Mouse (Mus musculus) MEL (cell line): ENCODE data around the gene Zdhhc16. TPM values are rescaled to one million over a fixed set of nuclear protein-coding genes. Genes with fewer than 3 reads are reported as not detected.

Source experiments
- DNase-seq: peaks from one replicate; pipeline ENCODE4 v3.0.0; 2011; ENCODE audit warnings: low read depth, low spot score
- H3K27ac ChIP-seq: 2 replicates; pipeline ENCODE4 v1.5.1; 2012; ENCODE audit warnings: low read depth, mild to moderate bottlenecking, control low read depth, low read length, moderate library complexity; ENCODE audit not compliant: control insufficient read depth
- H3K27me3 ChIP-seq, 2 experiments: fragments of 150-350 bp in 1 of 2; sonication (generic) in 1 of 2; 2 replicates each; pipeline ENCODE4 v1.6.1; 2012; ENCODE audit warnings: low read length in 2 of 2, mild to moderate bottlenecking in 2 of 2, improper control_type of control experiment in 1 of 2, moderate library complexity in 1 of 2; ENCODE audit not compliant: insufficient read depth in 2 of 2, control insufficient read depth in 1 of 2
- H3K36me3 ChIP-seq, 2 experiments: 2 replicates each; pipeline ENCODE4 v1.6.1; 2012 to 2014; ENCODE audit warnings: low read length in 2 of 2, improper control_type of control experiment in 1 of 2, inconsistent platforms in 1 of 2, mild to moderate bottlenecking in 1 of 2; ENCODE audit not compliant: insufficient read depth in 2 of 2, control insufficient read depth in 1 of 2
- H3K4me1 ChIP-seq, 2 experiments: fragments of 150-350 bp in 1 of 2; sonication (generic) in 1 of 2; 2 replicates each; pipeline ENCODE4 v1.6.1; 2012; ENCODE audit warnings: low read length in 2 of 2, improper control_type of control experiment in 1 of 2, mild to moderate bottlenecking in 1 of 2; ENCODE audit not compliant: insufficient read depth in 2 of 2, control insufficient read depth in 1 of 2
- H3K4me3 ChIP-seq, 2 experiments: fragments of 150-350 bp in 1 of 2; sonication (generic) in 1 of 2; 2 replicates each; pipeline ENCODE4 v1.5.1; 2012; ENCODE audit warnings: low read depth in 2 of 2, low read length in 2 of 2, mild to moderate bottlenecking in 2 of 2, moderate library complexity in 2 of 2, control low read depth in 1 of 2, improper control_type of control experiment in 1 of 2; ENCODE audit not compliant: control insufficient read depth in 1 of 2, insufficient read depth in 1 of 2
- H3K79me2 ChIP-seq: 2 replicates; pipeline ENCODE4 v1.6.1; 2012; ENCODE audit warnings: mild to moderate bottlenecking, low read length, moderate library complexity; ENCODE audit not compliant: control insufficient read depth, poor library complexity, insufficient read depth
- H3K9ac ChIP-seq: 2 replicates; pipeline ENCODE4 v1.6.1; 2012; ENCODE audit warnings: low read depth, mild to moderate bottlenecking, control low read depth, low read length, moderate library complexity; ENCODE audit not compliant: control insufficient read depth, poor library complexity, severe bottlenecking
- H3K9me3 ChIP-seq: fragments of 150-350 bp; sonication (generic); replicated peaks from 2 replicates; pipeline ENCODE4 v1.6.1; 2012; ENCODE audit warnings: mild to moderate bottlenecking, low read length, improper control_type of control experiment, moderate library complexity; ENCODE audit not compliant: insufficient read depth
- CHD1 ChIP-seq: IDR thresholded peaks from 2 replicates; pipeline ENCODE4 v1.6.1; 2012; ENCODE audit warnings: low read depth, mild to moderate bottlenecking, inconsistent platforms, low read length, improper control_type of control experiment
- CHD2 ChIP-seq: IDR thresholded peaks from 2 replicates; pipeline ENCODE4 v1.6.1; 2011; ENCODE audit warnings: low read length, improper control_type of control experiment
- CTCF ChIP-seq, 3 experiments: IDR thresholded peaks in 2 of 3; conservative IDR thresholded peaks in 1 of 3; 2 replicates each; pipeline ENCODE4 v1.5.1; 2011 to 2012; ENCODE audit warnings: low read length in 3 of 3, low read depth in 2 of 3, mild to moderate bottlenecking in 2 of 3, improper control_type of control experiment in 1 of 3, inconsistent platforms in 1 of 3, mixed read lengths in 1 of 3, moderate library complexity in 1 of 3; ENCODE audit not compliant: control insufficient read depth in 1 of 3, insufficient read depth in 1 of 3, poor library complexity in 1 of 3, severe bottlenecking in 1 of 3
- E2F4 ChIP-seq: IDR thresholded peaks from 2 replicates; pipeline ENCODE4 v1.6.1; 2011; ENCODE audit warnings: low read depth, low read length, improper control_type of control experiment, borderline replicate concordance
- EP300 ChIP-seq, 2 experiments: IDR thresholded peaks; 2 replicates each; pipeline ENCODE4 v1.6.1; 2011; ENCODE audit warnings: improper control_type of control experiment in 2 of 2, low read length in 2 of 2, low read depth in 1 of 2, mild to moderate bottlenecking in 1 of 2
- ETS1 ChIP-seq: IDR thresholded peaks from 2 replicates; pipeline ENCODE4 v1.6.1; 2012; ENCODE audit warnings: low read depth, mild to moderate bottlenecking, inconsistent platforms, low read length, improper control_type of control experiment, moderate library complexity
- GABPA ChIP-seq: IDR thresholded peaks from 2 replicates; pipeline ENCODE4 v1.6.1; 2012; ENCODE audit warnings: low read depth, mild to moderate bottlenecking, inconsistent platforms, low read length, improper control_type of control experiment, moderate library complexity
- GATA1 ChIP-seq: IDR thresholded peaks from 2 replicates; pipeline ENCODE4 v1.6.1; 2011; ENCODE audit warnings: low read depth, low read length, improper control_type of control experiment
- HCFC1 ChIP-seq: IDR thresholded peaks from 2 replicates; pipeline ENCODE4 v1.6.1; 2012; ENCODE audit warnings: low read depth, mild to moderate bottlenecking, inconsistent platforms, low read length, improper control_type of control experiment, moderate library complexity
- KAT2A ChIP-seq: conservative IDR thresholded peaks from 2 replicates; pipeline ENCODE4 v1.6.1; 2012; ENCODE audit warnings: low read depth, low read length, improper control_type of control experiment, inconsistent platforms
- MAFK ChIP-seq: IDR thresholded peaks from 2 replicates; pipeline ENCODE4 v1.6.1; 2011; ENCODE audit warnings: low read depth, mild to moderate bottlenecking, low read length, improper control_type of control experiment, borderline replicate concordance
- MAX ChIP-seq: IDR thresholded peaks from 2 replicates; pipeline ENCODE4 v1.6.1; 2011; ENCODE audit warnings: low read length, improper control_type of control experiment
- MAZ ChIP-seq: IDR thresholded peaks from 2 replicates; pipeline ENCODE4 v1.6.1; 2012; ENCODE audit warnings: low read depth, mild to moderate bottlenecking, inconsistent platforms, low read length, improper control_type of control experiment
- MEF2A ChIP-seq: IDR thresholded peaks from 2 replicates; pipeline ENCODE4 v1.6.1; 2014; ENCODE audit warnings: low read depth, mild to moderate bottlenecking, inconsistent platforms, low read length, improper control_type of control experiment; ENCODE audit not compliant: poor library complexity, insufficient replicate concordance, severe bottlenecking; ENCODE audit errors: extremely low read depth
- MXI1 ChIP-seq: IDR thresholded peaks from 2 replicates; pipeline ENCODE4 v1.6.1; 2011; ENCODE audit warnings: mild to moderate bottlenecking, low read depth, low read length, improper control_type of control experiment
- MYB ChIP-seq: IDR thresholded peaks from 2 replicates; pipeline ENCODE4 v1.6.1; 2011; ENCODE audit warnings: mild to moderate bottlenecking, low read depth, low read length, improper control_type of control experiment
- MYC ChIP-seq: IDR thresholded peaks from 2 replicates; pipeline ENCODE4 v1.6.1; 2011; ENCODE audit warnings: low read depth, mild to moderate bottlenecking, low read length, improper control_type of control experiment, moderate library complexity
- NELFE ChIP-seq: IDR thresholded peaks from 2 replicates; pipeline ENCODE4 v1.6.1; 2011; ENCODE audit warnings: low read depth, low read length, improper control_type of control experiment
- NRF1 ChIP-seq: IDR thresholded peaks from 2 replicates; pipeline ENCODE4 v1.6.1; 2014; ENCODE audit warnings: low read depth, mild to moderate bottlenecking, inconsistent platforms, low read length, improper control_type of control experiment, moderate library complexity; ENCODE audit not compliant: poor library complexity, insufficient read depth, severe bottlenecking
- POLR2A ChIP-seq, 2 experiments: IDR thresholded peaks; 2 replicates each; pipeline ENCODE4 v1.6.1; 2011 to 2012; ENCODE audit warnings: low read length in 2 of 2, mild to moderate bottlenecking in 2 of 2, control low read depth in 1 of 2, improper control_type of control experiment in 1 of 2, low read depth in 1 of 2, moderate library complexity in 1 of 2; ENCODE audit not compliant: control insufficient read depth in 1 of 2, insufficient read depth in 1 of 2, poor library complexity in 1 of 2
- POLR2AphosphoS2 ChIP-seq: IDR thresholded peaks from 2 replicates; pipeline ENCODE4 v1.6.1; 2011; ENCODE audit warnings: low read length, improper control_type of control experiment
- POLR2AphosphoS5 ChIP-seq: IDR thresholded peaks from 2 replicates; pipeline ENCODE4 v1.6.1; 2012; ENCODE audit warnings: low read depth, borderline replicate concordance, mild to moderate bottlenecking, inconsistent platforms, low read length, moderate library complexity, mixed read lengths
- RAD21 ChIP-seq: IDR thresholded peaks from 2 replicates; pipeline ENCODE4 v1.6.1; 2011; ENCODE audit warnings: mild to moderate bottlenecking, low read depth, low read length, improper control_type of control experiment
- RCOR1 ChIP-seq: IDR thresholded peaks from 2 replicates; pipeline ENCODE4 v1.6.1; 2012; ENCODE audit warnings: low read depth, mild to moderate bottlenecking, inconsistent platforms, low read length, improper control_type of control experiment
- SIN3A ChIP-seq: IDR thresholded peaks from 2 replicates; pipeline ENCODE4 v1.6.1; 2012; ENCODE audit warnings: low read length, improper control_type of control experiment, inconsistent platforms
- SMC3 ChIP-seq: IDR thresholded peaks from 2 replicates; pipeline ENCODE4 v1.6.1; 2011; ENCODE audit warnings: low read depth, low read length, improper control_type of control experiment
- TAL1 ChIP-seq: IDR thresholded peaks from 2 replicates; pipeline ENCODE4 v1.6.1; 2012; ENCODE audit warnings: mild to moderate bottlenecking, inconsistent platforms, low read length, moderate library complexity, mixed read lengths
- TBP ChIP-seq: IDR thresholded peaks from 2 replicates; pipeline ENCODE4 v1.8.0; 2011; ENCODE audit warnings: low read depth, low read length, improper control_type of control experiment
- TCF12 ChIP-seq: IDR thresholded peaks from 2 replicates; pipeline ENCODE4 v1.6.1; 2014; ENCODE audit warnings: low read depth, mild to moderate bottlenecking, inconsistent platforms, low read length, improper control_type of control experiment, moderate library complexity
- USF1 ChIP-seq: IDR thresholded peaks from 2 replicates; pipeline ENCODE4 v1.6.1; 2014; ENCODE audit warnings: low read depth, mild to moderate bottlenecking, inconsistent platforms, low read length, improper control_type of control experiment, moderate library complexity
- USF2 ChIP-seq, 2 experiments: IDR thresholded peaks; 2 replicates each; pipeline ENCODE4 v1.6.1; 2011 to 2012; ENCODE audit warnings: improper control_type of control experiment in 2 of 2, low read length in 2 of 2, borderline replicate concordance in 1 of 2, inconsistent platforms in 1 of 2, low read depth in 1 of 2, mild to moderate bottlenecking in 1 of 2; ENCODE audit not compliant: insufficient read depth in 1 of 2
- ZC3H11A ChIP-seq: IDR thresholded peaks from 2 replicates; pipeline ENCODE4 v1.6.1; 2012; ENCODE audit warnings: low read depth, mild to moderate bottlenecking, inconsistent platforms, low read length, improper control_type of control experiment
- ZKSCAN1 ChIP-seq: IDR thresholded peaks from 2 replicates; pipeline ENCODE4 v1.6.1; 2012; ENCODE audit warnings: low read depth, mild to moderate bottlenecking, inconsistent platforms, low read length, improper control_type of control experiment, moderate library complexity
- ZMIZ1 ChIP-seq: IDR thresholded peaks from 2 replicates; pipeline ENCODE4 v1.6.1; 2012; ENCODE audit warnings: low read depth, mild to moderate bottlenecking, inconsistent platforms, low read length, improper control_type of control experiment, moderate library complexity
- ZNF384 ChIP-seq: IDR thresholded peaks from 2 replicates; pipeline ENCODE4 v1.6.1; 2012; ENCODE audit warnings: low read depth, mild to moderate bottlenecking, inconsistent platforms, low read length, improper control_type of control experiment
- polyA plus RNA-seq, 2 experiments: library from polyadenylated mRNA; stranded (reverse) in 1 of 2; unstranded in 1 of 2; fragments of >175 nt in 1 of 2; fragments of >200 nt in 1 of 2; gene quantifications; 2 replicates each; pipeline versions ENCODE4 v1.2.1 to v1.2.4; 2012; ENCODE audit warnings: low replicate concordance in 2 of 2, low read depth in 1 of 2; ENCODE audit not compliant: insufficient read length in 2 of 2, insufficient read depth in 1 of 2, missing spikeins in 1 of 2
- total RNA-seq: library from RNA; depleted of rRNA; stranded (reverse); fragments of 300-350 nt; gene quantifications from 2 replicates; pipeline ENCODE4 v1.2.3, GENCODE M21; 2012

Gene Zdhhc16
- total and polyA plus RNA-seq, 3 experiments = 99.2 to 128 TPM; not detected in 1

DNA sequence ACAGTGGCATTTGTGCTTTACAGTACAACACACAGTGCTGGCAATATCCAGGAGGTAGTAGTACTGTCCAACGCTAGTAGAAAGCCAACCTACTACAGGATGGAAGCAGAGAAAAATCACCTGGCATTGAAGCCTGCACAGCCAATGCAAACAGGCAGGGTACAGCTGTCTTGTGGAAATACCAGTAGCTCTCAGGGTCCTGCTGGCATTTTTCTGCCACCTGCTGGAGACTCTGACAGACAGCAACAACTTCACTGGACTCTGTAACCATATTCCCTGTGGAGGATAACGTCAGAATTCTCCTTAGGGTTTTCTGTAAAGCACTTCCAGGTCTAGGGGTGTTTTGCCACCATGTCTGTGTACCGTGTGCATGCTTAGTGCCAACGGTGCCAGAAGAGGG lies 19.0 kb downstream of the Zdhhc16 start:
- no peaks in the 10 kb centered on the region for H3K27me3 ChIP-seq
- H3K36me3 ChIP-seq = peaks cover 0 to 23% of the 10 kb centered on the region in 2 experiments; a peak in 2 of 4 replicates
- H3K27ac ChIP-seq = no peak overlapping the region
- no peaks in the 10 kb centered on the region for H3K4me1 ChIP-seq
- H3K4me3 ChIP-seq = no peak overlapping the region
- DNase-seq = peak; percentile 54
- H3K9me3 ChIP-seq = no peaks in the 10 kb centered on the region
- TF ChIP-seq POLR2A (IDR thresholded peaks at IDR 0.05; ENCODE audit: control insufficient read depth in 1 of 2, insufficient read depth in 1 of 2, low read depth in 1 of 2, low read length in 2 of 2, poor library complexity in 1 of 2) (no peak), TAL1 (no peak), MYC (no peak), POLR2AphosphoS5 (no peak), SIN3A (0 out of 2 replicates have a peak, but pooled peaks have one; percentile 21), MYB (no peak), TBP (no peak), TCF12 (no peak), E2F4 (no peak), NELFE (no peak), USF1 (no peak), RCOR1 (no peak), ETS1 (no peak), GATA1 (no peak), MAFK (no peak), HCFC1 (no peak), EP300 (IDR thresholded peaks at IDR 0.05; ENCODE audit: low read depth in 1 of 2, low read length in 2 of 2) (no peak), NRF1 (no peak), ZC3H11A (peak; percentile 34; the same call in 1 of the 2 replicates), CHD2 (no peak), SMC3 (peak; percentile 75), CTCF (IDR thresholded peaks at IDR 0.05 in 2 of 3, conservative IDR thresholded peaks at IDR 0.05 in 1 of 3; ENCODE audit: control insufficient read depth in 1 of 3, insufficient read depth in 1 of 3, low read depth in 2 of 3, low read length in 3 of 3, poor library complexity in 1 of 3, severe bottlenecking in 1 of 3) (peak; percentile 52 to 78 (median 60)), POLR2AphosphoS2 (no peak), KAT2A (no peak), GABPA (no peak), ZMIZ1 (no peak), RAD21 (peak; percentile 67), CHD1 (no peak), MEF2A (no peak), ZNF384 (no peak), MAX (no peak), MAZ (no peak), MXI1 (no peak), ZKSCAN1 (no peak), USF2 (IDR thresholded peaks at IDR 0.05; ENCODE audit: borderline replicate concordance in 1 of 2, insufficient read depth in 1 of 2, low read depth in 1 of 2, low read length in 2 of 2) (no peak)
- no peak overlapping the region for H3K9ac ChIP-seq
- no peaks in the 10 kb centered on the region for H3K79me2 ChIP-seq
